Mouse (Mus musculus): ENCODE data around the gene Spen.

DNA sequence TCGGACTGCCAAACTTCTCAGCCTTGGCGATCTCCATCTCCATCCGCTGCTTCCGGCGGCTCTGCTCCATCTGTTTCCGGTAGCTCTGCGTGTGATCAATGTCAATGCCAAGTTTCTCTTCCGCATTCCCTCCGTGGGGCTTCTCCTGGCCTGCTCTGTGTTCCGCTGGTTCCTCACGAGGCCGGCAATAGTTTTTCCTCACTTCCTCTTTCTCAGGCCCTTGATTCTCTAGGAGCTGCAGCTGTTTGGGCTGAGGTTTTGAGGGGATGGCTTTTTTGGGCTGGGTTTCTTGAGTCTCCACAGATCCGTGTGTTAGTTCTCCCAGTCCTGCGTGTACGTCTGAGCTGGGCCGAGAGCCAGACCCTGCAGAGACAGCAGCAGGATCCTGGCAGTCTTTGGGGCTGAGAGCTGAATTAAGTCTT lies 60.7 kb downstream of the Spen start:
- no peak for TF ChIP-seq CTCF (IDR thresholded peaks at IDR 0.05; ENCODE audit: extremely low read depth, insufficient read length, insufficient replicate concordance, low read depth, low read length)
- TF ChIP-seq POLR2A (IDR thresholded peaks at IDR 0.05; ENCODE audit: low read depth, low read length), result no peak
